Mouse (Mus musculus) spleen, postnatal 14 days (tissue): ENCODE measurements around the gene Mau2.

Source experiments
- DNase-seq, 2 experiments: peaks; one replicate each; pipeline ENCODE4 v3.0.0; 2021 to 2022; ENCODE audit warnings: low spot score in 2 of 2

The Mau2 gene

DNA sequence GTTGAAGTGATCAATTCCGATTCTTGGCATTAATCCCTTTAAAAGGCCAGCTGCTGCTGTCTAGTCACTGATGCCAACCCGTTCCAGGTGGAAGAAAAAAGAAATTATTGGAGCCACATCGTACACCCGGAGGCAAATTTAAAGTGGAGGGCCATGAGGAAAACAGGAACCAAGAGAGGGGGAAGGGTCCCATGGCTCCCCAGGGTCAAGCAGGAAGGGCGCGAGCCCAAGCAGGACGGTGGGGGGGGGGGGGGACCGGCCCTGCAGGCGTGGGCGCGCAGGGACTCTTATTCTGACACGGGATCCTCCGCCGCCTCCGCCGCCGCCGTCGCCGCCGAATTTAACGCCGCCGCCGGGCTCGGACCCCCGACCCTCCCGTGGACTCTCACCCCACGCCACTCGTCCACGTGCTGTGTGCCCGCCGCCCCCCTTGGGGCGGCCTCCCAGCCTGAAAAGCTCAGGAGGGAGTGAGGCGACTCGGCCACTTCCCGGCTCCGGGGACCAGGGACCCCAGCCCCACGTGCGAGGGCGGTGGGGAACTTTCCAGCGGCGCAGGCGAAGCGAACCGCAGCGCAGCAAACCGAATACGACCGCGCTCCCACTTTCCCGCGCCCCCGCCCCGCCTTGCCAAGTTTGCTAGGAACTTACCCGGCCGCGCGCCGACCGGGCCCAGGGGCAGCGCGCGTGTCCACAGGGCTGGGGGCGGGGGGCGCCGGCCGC is 68.9 kb downstream of the Mau2 start:
- DNase-seq = peak; percentile 21 to 27

GRCm38 (mm10) chr8:69973063-69973441 is 69.5 kb downstream of the Mau2 start:
- DNase-seq = no peak

DNA sequence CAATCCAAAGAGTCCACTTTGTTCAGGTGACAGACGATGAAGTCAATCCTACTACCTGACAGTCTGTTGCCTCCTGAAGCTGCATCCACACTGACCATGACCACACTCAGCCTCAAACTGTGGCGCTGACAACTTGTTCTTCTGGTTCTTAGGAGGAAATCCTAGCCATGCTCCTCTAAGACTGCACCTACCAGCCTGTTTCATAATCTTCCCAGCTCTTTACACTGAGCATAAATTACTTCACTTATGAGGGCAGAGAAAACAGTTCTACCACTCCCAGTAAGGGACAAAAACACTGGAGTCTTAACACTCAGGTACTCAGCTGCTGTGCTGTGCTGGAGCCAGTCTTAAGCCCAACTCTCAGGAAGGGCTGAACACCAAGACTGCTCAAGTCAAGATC is 71.7 kb downstream of the Mau2 start:
- no peak for DNase-seq

DNA sequence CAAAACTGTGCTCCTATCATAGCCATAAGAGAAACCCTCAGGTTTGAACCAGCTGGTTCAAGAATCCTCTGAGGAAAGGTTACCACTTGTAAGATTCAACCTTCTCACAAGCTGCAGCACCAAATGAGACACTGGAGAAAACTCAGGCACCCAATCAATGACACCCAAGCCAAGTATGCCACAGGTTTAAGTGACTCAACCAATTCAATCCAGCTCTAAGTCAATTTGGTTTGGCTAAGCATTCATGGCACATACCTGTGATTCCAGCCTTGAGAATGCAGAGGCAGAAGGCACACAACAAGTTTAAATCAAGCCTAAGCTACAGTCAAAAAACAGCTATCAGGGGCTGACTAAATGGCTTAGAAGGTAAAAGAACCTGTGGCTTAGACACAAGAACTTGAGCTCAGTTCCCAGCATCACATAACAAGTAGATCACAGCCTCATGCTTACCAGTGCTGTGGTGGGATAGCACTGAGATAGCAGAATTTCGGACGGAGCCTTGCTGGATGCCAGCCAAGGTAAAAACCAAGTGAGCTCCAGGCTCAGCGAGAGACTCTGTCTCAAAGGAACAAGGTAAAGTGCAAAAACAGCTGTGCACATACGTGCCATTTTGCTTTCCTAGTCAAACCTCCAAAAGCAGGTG is 75.1 kb downstream of the Mau2 start:
- no peak for DNase-seq
